Mouse (Mus musculus) bone marrow macrophage, adult 2 months (primary cell): ENCODE data around the gene Hoxd13. TPM values are rescaled to one million over a fixed set of nuclear protein-coding genes. Genes with fewer than 3 reads are reported as not detected.
A peak's percentile ranks its signal among the peaks of the same experiment; 100 is the strongest.

Source experiments
- H3K27ac ChIP-seq: 2 replicates; pipeline ENCODE4 v1.5.1; 2012; ENCODE audit warnings: low read depth, low read length; ENCODE audit not compliant: insufficient read depth
- H3K4me1 ChIP-seq: 2 replicates; pipeline ENCODE4 v1.6.1; 2012; ENCODE audit warnings: low read length; ENCODE audit not compliant: control insufficient read depth, insufficient read depth
- H3K4me3 ChIP-seq: 2 replicates; pipeline ENCODE4 v1.5.1; 2012; ENCODE audit warnings: mild to moderate bottlenecking, low read length, moderate library complexity; ENCODE audit not compliant: insufficient read depth
- CTCF ChIP-seq: IDR thresholded peaks from 2 replicates; pipeline ENCODE4 v1.5.1; 2012; ENCODE audit warnings: low read depth, mild to moderate bottlenecking, low read length, moderate library complexity
- POLR2A ChIP-seq: IDR thresholded peaks from 2 replicates; pipeline ENCODE4 v1.6.1; 2012; ENCODE audit warnings: mild to moderate bottlenecking, low read depth, low read length, borderline replicate concordance
- polyA plus RNA-seq: library from polyadenylated mRNA; stranded (reverse); fragments of >200 nt; gene quantifications from 2 replicates; pipeline ENCODE4 v1.2.4, GENCODE M21; 2012; ENCODE audit not compliant: missing spikeins, insufficient read depth, insufficient read length

The Hoxd13 gene
- polyA plus RNA-seq, 1 experiment, result not detected

DNA sequence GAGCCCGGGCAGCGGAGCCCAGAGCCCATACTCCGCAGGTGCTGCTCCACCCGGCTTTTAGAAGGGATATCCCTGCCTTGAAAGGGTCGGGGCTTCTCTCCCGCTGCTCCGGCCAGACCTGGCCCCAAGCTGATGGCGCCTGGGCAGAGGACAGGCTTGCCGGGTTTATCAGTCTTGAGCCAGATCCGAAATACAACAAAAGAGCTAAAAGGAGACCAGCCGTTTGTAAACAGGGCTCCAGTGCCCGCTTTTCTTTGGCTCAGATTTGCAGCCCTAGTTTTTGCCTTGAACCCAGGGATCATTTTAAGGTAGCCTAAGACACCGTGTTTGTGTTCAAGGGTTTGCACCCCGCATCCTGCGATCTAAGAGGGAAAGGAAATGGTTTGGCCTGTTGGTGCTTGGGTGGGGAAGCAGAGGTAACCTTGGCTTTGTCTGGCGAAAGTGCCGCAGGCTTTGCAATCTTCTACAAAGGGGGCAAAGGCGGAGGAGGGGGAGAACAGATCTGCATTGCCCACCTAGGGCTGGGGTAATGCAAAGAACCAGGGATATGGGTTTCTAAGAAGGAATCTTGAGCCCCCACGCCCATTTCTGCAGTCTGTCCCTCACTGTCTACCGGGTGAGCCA lies 24.8 kb downstream of the Hoxd13 start:
- TF ChIP-seq CTCF (no peak), POLR2A (no peak)
- Histone ChIP-seq H3K27ac (no peak overlapping the region), H3K4me1 (no peaks in the 10 kb centered on the region), H3K4me3 (no peak overlapping the region)

DNA sequence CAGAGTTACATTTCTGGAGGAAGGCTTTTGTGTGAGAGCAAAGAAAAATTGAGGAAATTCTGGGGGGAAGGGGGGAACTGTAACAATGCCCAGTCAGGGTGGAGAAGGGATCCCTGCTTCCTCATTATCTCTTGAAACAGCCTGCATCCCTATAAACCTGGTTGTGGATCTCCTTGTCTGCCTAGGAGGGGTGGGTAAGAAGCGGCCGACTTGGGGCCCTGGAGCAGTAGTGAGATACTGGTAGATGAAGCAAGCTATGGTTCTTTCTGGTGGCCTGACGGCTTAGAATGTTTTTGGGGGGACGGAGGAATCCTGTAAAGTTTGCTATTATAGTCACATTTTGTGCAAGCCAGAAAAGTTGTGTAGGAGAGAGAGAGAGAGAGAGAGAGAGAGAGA lies 25.3 kb downstream of the Hoxd13 start:
- Histone ChIP-seq H3K27ac (no peak overlapping the region), H3K4me3 (no peak overlapping the region), H3K4me1 (no peaks in the 10 kb centered on the region)
- TF ChIP-seq CTCF, result no peak
- no peak for TF ChIP-seq POLR2A

DNA sequence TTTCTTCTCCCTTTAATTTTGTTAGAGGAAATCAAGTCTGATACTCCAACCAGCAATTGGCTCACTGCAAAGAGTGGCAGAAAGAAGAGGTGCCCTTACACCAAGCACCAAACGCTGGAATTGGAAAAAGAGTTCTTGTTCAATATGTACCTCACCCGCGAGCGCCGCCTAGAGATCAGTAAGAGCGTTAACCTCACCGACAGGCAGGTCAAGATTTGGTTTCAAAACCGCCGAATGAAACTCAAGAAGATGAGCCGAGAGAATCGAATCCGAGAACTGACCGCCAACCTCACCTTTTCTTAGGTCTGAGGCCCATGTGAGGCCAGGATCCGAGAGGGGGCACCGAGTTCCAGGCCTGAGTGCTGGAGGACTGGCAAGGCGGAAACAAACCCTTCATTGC lies 26.0 kb downstream of the Hoxd13 start:
- Histone ChIP-seq H3K4me3 (no peak overlapping the region), H3K4me1 (no peaks in the 10 kb centered on the region), H3K27ac (no peak overlapping the region)
- no peak for TF ChIP-seq POLR2A
- peak; percentile 71 for TF ChIP-seq CTCF

DNA sequence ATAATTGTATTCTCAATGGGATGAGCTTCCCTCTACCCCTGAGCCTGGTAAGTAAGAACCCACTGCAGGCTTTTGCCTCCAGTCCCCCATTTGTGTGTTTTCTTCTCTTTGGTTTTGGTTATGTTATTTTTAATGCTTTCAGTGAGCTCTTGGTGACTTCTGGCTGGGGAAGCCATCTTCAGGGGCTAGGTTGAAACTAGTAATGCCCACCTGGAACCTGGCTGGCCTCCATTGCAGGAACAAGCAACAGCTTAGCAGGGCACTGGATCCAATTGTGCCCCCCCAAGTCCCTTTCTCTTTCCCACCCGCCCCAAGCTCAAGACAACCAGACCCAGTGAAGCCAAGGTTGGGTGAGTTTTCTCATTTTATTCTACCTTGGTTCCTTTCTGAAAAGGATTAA lies 27.3 kb downstream of the Hoxd13 start:
- Histone ChIP-seq H3K27ac (no peak overlapping the region), H3K4me1 (no peaks in the 10 kb centered on the region), H3K4me3 (no peak overlapping the region)
- no peak for TF ChIP-seq CTCF
- no peak for TF ChIP-seq POLR2A

DNA sequence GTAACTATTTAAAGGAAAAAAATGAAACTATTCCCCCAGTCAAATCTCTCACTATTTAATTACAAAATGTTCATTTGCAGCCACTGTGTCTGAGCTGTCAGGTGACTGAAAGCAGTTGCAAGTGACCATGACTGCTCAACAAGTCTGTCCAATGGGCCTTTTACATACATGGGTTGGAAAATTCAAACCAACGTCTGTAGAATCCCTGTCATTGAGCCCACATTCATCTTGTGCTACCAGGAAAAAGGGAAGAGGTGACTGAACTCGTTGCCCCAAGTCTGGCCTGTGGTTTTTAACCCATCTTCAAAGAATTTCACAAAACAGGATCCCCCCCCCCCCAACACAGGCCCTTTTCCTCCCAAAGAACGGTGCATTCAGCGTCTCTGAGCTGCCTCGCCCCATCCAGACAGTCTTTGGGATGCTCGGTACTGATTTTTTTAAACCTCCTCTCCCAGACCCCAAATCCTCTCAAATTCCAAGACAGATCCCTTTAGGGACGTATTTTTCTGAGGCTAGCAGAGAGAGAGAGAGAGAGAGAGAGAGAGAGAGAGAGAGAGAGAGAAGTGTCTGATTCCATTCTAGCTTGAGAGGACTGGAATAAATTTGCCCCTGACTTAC lies 27.8 kb downstream of the Hoxd13 start:
- no peak for TF ChIP-seq CTCF
- no peak for TF ChIP-seq POLR2A
- H3K27ac ChIP-seq, result no peak overlapping the region
- no peaks in the 10 kb centered on the region for H3K4me1 ChIP-seq
- H3K4me3 ChIP-seq, result no peak overlapping the region

DNA sequence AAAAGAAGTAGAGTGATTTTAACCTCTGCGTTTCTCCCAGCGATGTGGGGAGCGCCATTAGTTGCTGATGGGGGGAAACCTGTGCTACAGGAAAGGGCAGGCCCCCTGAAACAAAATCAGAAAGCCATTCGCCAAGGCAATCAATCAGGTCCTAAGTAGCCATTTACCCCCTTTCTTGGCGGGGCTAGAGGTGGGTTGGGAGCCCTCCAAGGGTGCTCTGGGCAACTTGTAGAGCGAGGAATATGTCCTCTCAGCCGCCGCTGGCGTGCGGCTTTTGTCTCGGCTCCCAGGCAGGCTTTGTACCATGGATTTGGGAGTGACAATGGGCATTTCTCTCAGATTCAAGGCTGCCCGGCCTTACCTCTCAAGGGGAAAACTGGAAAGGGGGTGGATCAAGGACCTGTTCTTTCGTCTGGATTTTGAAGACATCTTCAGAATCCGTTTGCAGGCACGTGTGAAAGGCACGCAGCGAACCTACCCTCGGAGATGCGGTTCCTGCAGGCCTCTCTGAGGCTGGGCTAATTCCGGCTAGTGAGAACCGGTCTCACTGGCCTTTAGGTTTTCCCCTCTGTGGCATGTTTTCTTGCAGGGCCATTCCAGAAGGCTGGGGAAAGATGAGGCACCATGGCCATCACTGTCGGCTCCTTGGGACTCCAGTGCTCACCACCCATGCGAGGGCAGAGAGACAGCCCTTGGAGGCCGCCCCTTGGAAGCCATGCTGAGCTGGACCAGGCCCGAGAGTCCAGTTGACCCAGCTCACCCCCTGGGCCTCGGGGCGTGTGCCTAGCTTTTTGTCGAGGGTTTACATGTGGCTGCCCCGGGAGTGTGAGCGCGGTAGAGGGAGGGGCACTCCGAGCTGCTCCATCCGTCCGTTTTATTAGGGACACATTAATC lies 28.6 kb downstream of the Hoxd13 start:
- H3K4me1 ChIP-seq, result no peaks in the 10 kb centered on the region
- no peak overlapping the region for H3K4me3 ChIP-seq
- H3K27ac ChIP-seq, result no peak overlapping the region
- TF ChIP-seq POLR2A (no peak), CTCF (no peak)

DNA sequence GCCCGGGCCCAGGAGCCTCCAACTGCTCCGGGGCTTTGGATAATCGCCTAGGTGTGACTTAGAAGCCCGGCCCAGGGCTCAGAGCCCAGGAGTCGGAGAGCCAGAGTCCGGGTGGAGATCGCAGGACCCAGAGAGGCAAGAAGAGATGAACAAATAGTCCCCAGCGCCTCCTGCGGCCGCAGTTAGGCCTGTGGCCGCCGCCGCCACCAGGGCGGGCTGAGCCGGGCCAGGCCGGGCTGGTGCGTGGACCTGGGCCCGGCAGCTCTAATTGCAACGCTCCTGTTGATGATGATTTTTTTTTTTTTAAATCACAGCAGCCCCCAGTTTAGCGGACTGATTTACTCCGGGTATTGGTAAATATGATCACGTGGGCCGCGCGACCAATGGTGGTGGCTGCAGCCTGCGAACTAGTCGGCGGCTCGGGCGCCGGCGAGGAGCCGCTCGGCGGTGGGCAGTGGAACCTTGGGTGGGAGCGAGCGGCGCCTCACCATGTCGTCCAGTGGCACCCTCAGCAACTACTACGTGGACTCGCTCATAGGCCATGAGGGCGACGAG lies 29.5 kb downstream of the Hoxd13 start, which contains the start of gene Hoxd9:
Gene Hoxd9, plus strand, starts transcription at position 161 of the 555 bp plus-strand sequence.
- Histone ChIP-seq H3K27ac (no peak within 1 kb of the TSS), H3K4me3 (peak within 1 kb of the TSS; percentile 25), H3K4me1 (no peaks in the 10 kb centered on the region)
- TF ChIP-seq POLR2A (no peak), CTCF (no peak)

DNA sequence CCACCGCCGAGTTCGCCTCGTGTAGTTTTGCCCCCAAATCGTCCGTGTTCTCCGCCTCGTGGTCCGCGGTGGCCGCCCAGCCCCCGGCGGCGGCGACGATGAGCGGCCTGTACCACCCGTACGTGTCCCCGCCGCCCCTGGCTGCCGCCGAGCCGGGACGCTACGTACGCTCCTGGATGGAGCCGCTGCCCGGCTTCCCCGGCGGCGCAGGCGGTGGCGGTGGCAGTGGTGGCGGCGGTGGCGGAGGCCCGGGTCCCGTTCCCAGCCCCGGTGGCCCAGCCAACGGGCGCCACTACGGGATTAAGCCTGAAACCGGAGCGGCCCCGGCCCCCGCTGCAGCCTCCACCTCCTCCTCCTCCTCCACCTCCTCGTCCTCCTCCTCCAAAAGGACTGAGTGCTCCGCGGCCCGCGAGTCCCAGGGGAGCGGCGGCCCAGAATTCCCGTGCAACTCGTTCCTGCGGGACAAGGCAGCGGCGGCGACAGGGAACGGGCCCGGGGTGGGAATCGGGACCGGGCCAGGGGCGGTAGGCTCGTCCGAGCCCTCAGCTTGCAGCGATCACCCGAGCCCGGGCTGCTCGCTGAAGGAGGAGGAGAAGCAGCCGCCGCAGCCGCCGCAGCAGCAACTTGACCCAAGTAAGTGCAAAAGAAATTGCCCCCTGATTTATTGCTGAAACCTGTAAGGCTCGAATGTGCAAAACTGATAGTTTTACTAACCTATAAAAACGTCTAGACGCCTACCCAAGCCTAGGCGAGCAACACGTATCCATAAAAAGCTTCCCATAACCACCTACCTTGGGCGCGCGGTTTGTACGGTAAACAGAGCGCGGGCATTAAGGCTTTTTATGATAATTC lies 30.3 kb downstream of the Hoxd13 start:
- TF ChIP-seq CTCF (no peak), POLR2A (no peak)
- H3K27ac ChIP-seq, result no peak overlapping the region
- H3K4me3 ChIP-seq, result peak overlapping the region; percentile 25

DNA sequence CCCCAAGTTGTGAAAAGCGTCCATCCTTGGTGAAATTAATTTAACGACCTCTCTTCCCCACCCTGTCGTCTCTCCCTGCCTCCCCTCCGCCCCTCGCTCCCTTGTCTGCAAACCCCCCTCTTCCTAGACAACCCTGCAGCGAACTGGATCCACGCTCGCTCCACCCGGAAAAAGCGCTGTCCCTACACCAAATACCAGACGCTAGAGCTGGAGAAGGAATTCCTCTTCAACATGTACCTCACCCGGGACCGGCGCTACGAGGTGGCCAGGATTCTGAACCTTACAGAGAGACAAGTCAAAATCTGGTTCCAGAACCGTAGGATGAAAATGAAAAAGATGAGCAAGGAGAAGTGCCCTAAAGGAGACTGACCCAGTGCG lies 30.9 kb downstream of the Hoxd13 start:
- Histone ChIP-seq H3K4me1 (no peaks in the 10 kb centered on the region), H3K4me3 (no peak overlapping the region), H3K27ac (no peak overlapping the region)
- no peak for TF ChIP-seq POLR2A
- TF ChIP-seq CTCF, result no peak

More for the DNA sequence above, 30.3 kb downstream of the Hoxd13 start:
- no peaks in the 10 kb centered on the region for H3K4me1 ChIP-seq
